Mouse (Mus musculus) liver, adult 10 weeks (tissue): ENCODE data around the gene Dgcr2. TPM values are rescaled to one million over a fixed set of nuclear protein-coding genes. Genes with fewer than 3 reads are reported as not detected.

Experiments used
- polyA plus RNA-seq: library from polyadenylated mRNA; stranded (reverse); fragments of 350-450 nt; fragmentation: Illumina TruSeq; extraction: RNeasy Lipid Tissue Mini Kit (QIAGEN cat#74804); gene quantifications from one replicate; pipeline ENCODE4 v1.2.3, GENCODE M21; 2014; ENCODE audit warnings: low read depth, low replicate concordance

The Dgcr2 gene
- 7.9 TPM for polyA plus RNA-seq

GRCm38 (mm10) chr16:17898462-17898861 is at the start of gene Dgcr2, which contains the start of gene Tssk2:
Dgcr2 (minus strand) TSS chr16:17898562.
Tssk2 (plus strand) TSS chr16:17898637.

GRCm38 (mm10) chr16:17928087-17928580 is 29.8 kb upstream of the Dgcr2 start, which contains the start of gene Slc25a1:
Slc25a1 (minus strand) TSS chr16:17928219.

GRCm38 (mm10) chr16:17914307-17915249 is 16.2 kb upstream of the Dgcr2 start, which contains the start of gene Gsc2:
Gsc2 (minus strand) TSS chr16:17915059.

GRCm38 (mm10) chr16:17911052-17911595 is 12.8 kb upstream of the Dgcr2 start, which contains the start of gene Ess2:
Ess2 (minus strand) TSS chr16:17911348.

GRCm38 (mm10) chr16:17893923-17894322 is 4.4 kb downstream of the Dgcr2 start, which contains the start of gene Tssk1:
Tssk1 (plus strand) TSS chr16:17894223.

GRCm38 (mm10) chr16:17891567-17891959 is 6.8 kb downstream of the Dgcr2 start, which contains the start of gene Gm20518:
Gm20518 (minus strand) TSS chr16:17891671.

GRCm38 (mm10) chr16:17838051-17838450 is 60.3 kb downstream of the Dgcr2 start, which contains the start of gene Car15:
Car15 (minus strand) TSS chr16:17838364.

GRCm38 (mm10) chr16:17832821-17833220 is 65.5 kb downstream of the Dgcr2 start, which contains the start of gene B830017H08Rik:
B830017H08Rik (plus strand) TSS chr16:17833121.

GRCm38 (mm10) chr16:17796971-17797811 is 101.2 kb downstream of the Dgcr2 start, which contains the start of gene Scarf2:
Scarf2 (plus strand) TSS chr16:17797282.

Other genes with a start within 250 kb of the Dgcr2 start
- 6.3 TPM for gene Med15, start 165.7 kb downstream of the Dgcr2 start, polyA plus RNA-seq
- gene Klhl22, start 138.9 kb downstream of the Dgcr2 start, polyA plus RNA-seq, result 3.8 TPM
- gene Scarf2, start 101.3 kb downstream of the Dgcr2 start, polyA plus RNA-seq, result not detected
- not detected for gene B830017H08Rik, start 65.4 kb downstream of the Dgcr2 start, polyA plus RNA-seq
- gene Car15, start 60.2 kb downstream of the Dgcr2 start, polyA plus RNA-seq, result 0.32 TPM
- gene Gm20518, start 6.9 kb downstream of the Dgcr2 start, polyA plus RNA-seq, result not detected
- not detected for gene Tssk1, start 4.3 kb downstream of the Dgcr2 start, polyA plus RNA-seq
- gene Tssk2, start 75 bp upstream of the Dgcr2 start, polyA plus RNA-seq, result not detected
- gene Ess2, start 12.8 kb upstream of the Dgcr2 start, polyA plus RNA-seq, result 1.8 TPM
- not detected for gene Gsc2, start 16.5 kb upstream of the Dgcr2 start, polyA plus RNA-seq
- gene Slc25a1, start 29.7 kb upstream of the Dgcr2 start, polyA plus RNA-seq, result 60.0 TPM
- not detected for gene Vpreb2, start 81.9 kb upstream of the Dgcr2 start, polyA plus RNA-seq
- 12.2 TPM for gene Dgcr6, start 154.3 kb upstream of the Dgcr2 start, polyA plus RNA-seq
- gene Prodh, start 191.6 kb upstream of the Dgcr2 start, polyA plus RNA-seq, result 14.7 TPM
- gene Rtn4r, start 229.1 kb upstream of the Dgcr2 start, polyA plus RNA-seq, result not detected